Comparison of ENCODE assay signal across 17 mouse cellular contexts in genomic region chr7:73411986-73412385, GRCm38 (mm10). TPM values are rescaled to one million over a fixed set of nuclear protein-coding genes. Genes with fewer than 3 reads are reported as not detected.
DNase-seq lines count a peak whose midpoint lies in the region; ATAC-seq and TF ChIP-seq lines count a peak whose summit lies in the region.
"Had no signal": no experiment of that assay in that cellular context is flagged by ENCODE, and none has a peak within 500 bp of the region (broad histone marks: within the 10 kb centered on the region; RNA-seq: fewer than 3 reads in every experiment).

No protein-coding gene starts in this region.

- no peak overlapping the region for H3K4me3 ChIP-seq in heart, embryonic 16.5 days (ENCODE audit: low read length)
- no peak overlapping the region for H3K4me3 ChIP-seq in forebrain, postnatal 0 days (ENCODE audit: low read depth, low read length)
- H3K4me3 ChIP-seq in midbrain, embryonic 15.5 days: no peak overlapping the region
- H3K4me3 ChIP-seq in kidney, adult 2 months (ENCODE audit: insufficient read depth, low read depth, low read length): no peak overlapping the region
- H3K4me3 ChIP-seq: kidney, embryonic 15.5 days; megakaryocyte, embryonic 14.5 days had no signal

- no peaks in the 10 kb centered on the region for H3K27me3 ChIP-seq in heart, embryonic 16.5 days (ENCODE audit: control insufficient read depth, insufficient read depth, low read length)
- no peaks in the 10 kb centered on the region for H3K27me3 ChIP-seq in forebrain, postnatal 0 days (ENCODE audit: insufficient read depth, low read length)
- no peaks in the 10 kb centered on the region for H3K27me3 ChIP-seq in midbrain, embryonic 15.5 days (replicated peaks)
- no peaks in the 10 kb centered on the region for H3K27me3 ChIP-seq in kidney, adult 2 months (replicated peaks; ENCODE audit: control insufficient read depth, insufficient read depth, low read length)
- H3K27me3 ChIP-seq: kidney, embryonic 15.5 days; Patski had no signal

- no peak for TF ChIP-seq CTCF in forebrain, postnatal 0 days (IDR thresholded peaks at IDR 0.05; ENCODE audit: low read depth)
- TF ChIP-seq CTCF in kidney, adult 2 months (conservative IDR thresholded peaks at IDR 0.05; ENCODE audit: insufficient read depth, insufficient read length, low read depth, low read length): no peak

- H3K4me1 ChIP-seq in heart, embryonic 16.5 days (ENCODE audit: control insufficient read depth, insufficient read depth, low read length): peaks cover 12% of the 10 kb centered on the region
- no peaks in the 10 kb centered on the region for H3K4me1 ChIP-seq in forebrain, postnatal 0 days (ENCODE audit: insufficient read depth)
- H3K4me1 ChIP-seq in midbrain, embryonic 15.5 days: peaks cover 17% of the 10 kb centered on the region
- no peaks in the 10 kb centered on the region for H3K4me1 ChIP-seq in kidney, adult 2 months (ENCODE audit: control insufficient read depth, insufficient read depth, low read length)
- H3K4me1 ChIP-seq: megakaryocyte, embryonic 14.5 days had no signal

- no peak overlapping the region for H3K9ac ChIP-seq in heart, embryonic 16.5 days (ENCODE audit: low read length)
- no peak overlapping the region for H3K9ac ChIP-seq in forebrain, postnatal 0 days
- no peak overlapping the region for H3K9ac ChIP-seq in midbrain, embryonic 15.5 days
- H3K9ac ChIP-seq: kidney, embryonic 15.5 days had no signal

- H3K9me3 ChIP-seq in heart, embryonic 16.5 days (replicated peaks; ENCODE audit: control insufficient read depth, low read length): no peaks in the 10 kb centered on the region
- no peaks in the 10 kb centered on the region for H3K9me3 ChIP-seq in forebrain, postnatal 0 days (ENCODE audit: low read length)
- H3K9me3 ChIP-seq in midbrain, embryonic 15.5 days: no peaks in the 10 kb centered on the region
- H3K9me3 ChIP-seq: kidney, embryonic 15.5 days had no signal

- peak overlapping the region; percentile 8 for H3K27ac ChIP-seq in heart, embryonic 16.5 days (ENCODE audit: low read length)
- H3K27ac ChIP-seq in forebrain, postnatal 0 days (ENCODE audit: low read depth, low read length): no peak overlapping the region
- H3K27ac ChIP-seq in midbrain, embryonic 15.5 days: peak overlapping the region; percentile 45
- H3K27ac ChIP-seq in kidney, adult 2 months (ENCODE audit: insufficient read depth, low read depth, low read length): no peak overlapping the region
- H3K27ac ChIP-seq: kidney, embryonic 15.5 days had no signal

- H3K4me2 ChIP-seq in heart, embryonic 16.5 days (ENCODE audit: low read depth, low read length): no peak overlapping the region
- H3K4me2 ChIP-seq in forebrain, postnatal 0 days (ENCODE audit: low read depth): no peak overlapping the region
- no peak overlapping the region for H3K4me2 ChIP-seq in midbrain, embryonic 15.5 days
- H3K4me2 ChIP-seq: kidney, embryonic 15.5 days had no signal

- TF ChIP-seq POLR2A in kidney, adult 2 months (IDR thresholded peaks at IDR 0.05; ENCODE audit: low read depth, low read length): no peak

- DNase-seq in heart, adult 8-10 months (ENCODE audit: low spot score): no peak
- peak; percentile 60 for DNase-seq in Muller cell, postnatal 12 days (ENCODE audit: inconsistent ontology term)
- no peak for DNase-seq in forebrain, postnatal 0 days
- DNase-seq in right cerebral cortex, postnatal 25 days: no peak
- no peak for DNase-seq in kidney, postnatal 14 days
- DNase-seq in kidney, adult 2 months: no peak
- DNase-seq: cerebellum, adult 8-10 months; layer of hippocampus, adult 9-11 months; left cerebral cortex, postnatal 4 days; thymus, postnatal 25 days had no signal

- 88% methylated on average over 4 of the region's 4 CpGs for WGBS in heart, embryonic 16.5 days
- 65% methylated on average over 4 of the region's 4 CpGs for WGBS in forebrain, postnatal 0 days
- 84% methylated on average over 4 of the region's 4 CpGs for WGBS in midbrain, embryonic 15.5 days
- WGBS in kidney, adult 2 months: 76% methylated on average over 4 of the region's 4 CpGs

- H3K36me3 ChIP-seq in heart, embryonic 16.5 days (ENCODE audit: control insufficient read depth, insufficient read depth): no peaks in the 10 kb centered on the region
- H3K36me3 ChIP-seq in forebrain, postnatal 0 days (ENCODE audit: insufficient read depth): peaks cover 15% of the 10 kb centered on the region
- H3K36me3 ChIP-seq in midbrain, embryonic 15.5 days (replicated peaks): 0 out of 2 replicates have a peak, but pooled peaks cover 7% of the 10 kb centered on the region
- no peaks in the 10 kb centered on the region for H3K36me3 ChIP-seq in kidney, adult 2 months (ENCODE audit: control insufficient read depth, insufficient read depth, low read length)

- ATAC-seq in heart, embryonic 16.5 days (replicated peaks; ENCODE audit: extremely low read depth, insufficient read depth, low FRiP score): no peak
- peak; percentile 16; the same call in 1 of the 2 replicates for ATAC-seq in forebrain, postnatal 0 days
- ATAC-seq in midbrain, embryonic 15.5 days (replicated peaks): no peak
- ATAC-seq: Patski had no signal

RNA-seq across cellular contexts. Expression of gene Rgma, which starts 36.7 kb away (rescaled TPM):
- 3.6 and 4.4 TPM in 2 replicates for polyA plus RNA-seq in heart, embryonic 16.5 days (2015; fragmentation: Nextera tagmentation; extraction: Ambion mirVana)
- 10 to 100 TPM; 52.3 to 84.3 (median 65.6) TPM for total RNA-seq in heart, adult 8-10 months (2022)
- total RNA-seq in forebrain, postnatal 0 days (2014; rRNA removed): 72.2 and 96.4 TPM in 2 replicates
- polyA plus RNA-seq in forebrain, postnatal 0 days (2015; fragmentation: Nextera tagmentation; extraction: Ambion mirVana): 34.1 and 39.9 TPM in 2 replicates
- polyA plus RNA-seq in midbrain, embryonic 15.5 days (2015; fragmentation: Nextera tagmentation; extraction: Ambion mirVana): 46.6 and 50.4 TPM in 2 replicates
- polyA plus RNA-seq in kidney, adult 2 months (2012; rRNA removed): 7.2 and 8.7 TPM in 2 replicates
- total RNA-seq: hematopoietic stem cell, adult 5-6 weeks; neutrophil, adult 5-6 weeks had no signal

Comparison
In these comparisons a context has a peak if more than half of its experiments do, and no peak if none do; other contexts are left out.
1. H3K27ac ChIP-seq: peak in heart, embryonic 16.5 days (single experiment) and midbrain, embryonic 15.5 days (single experiment); none in forebrain, postnatal 0 days (single experiment) and kidney, adult 2 months (single experiment).